Mouse (Mus musculus) limb, embryonic 15.5 days (tissue): ENCODE results near the gene Prkca. TPM values are rescaled to one million over a fixed set of nuclear protein-coding genes. Genes with fewer than 3 reads are reported as not detected.

Experiments used
- ATAC-seq: fragments of 200-750 bp; cut with Nextera tagmentation; 2 replicates; pipeline ENCODE4 v1.8.0; 2017; ENCODE audit warnings: low read depth, moderate TSS enrichment; ENCODE audit not compliant: insufficient number of reproducible peaks, low FRiP score, low TSS enrichment
- H3K27ac ChIP-seq: fragments of 300-500 bp; sonication (generic); 2 replicates; pipeline ENCODE4 v1.5.1; 2015; ENCODE audit warnings: moderate library complexity, mild to moderate bottlenecking, inconsistent platforms
- H3K27me3 ChIP-seq: fragments of 300-500 bp; sonication (generic); 2 replicates; pipeline ENCODE4 v1.6.1; 2015; ENCODE audit warnings: inconsistent platforms
- H3K36me3 ChIP-seq: fragments of 300-500 bp; sonication (generic); 2 replicates; pipeline ENCODE4 v1.6.1; 2015; ENCODE audit warnings: inconsistent platforms
- H3K4me1 ChIP-seq: fragments of 300-500 bp; sonication (generic); 2 replicates; pipeline ENCODE4 v1.6.1; 2015; ENCODE audit warnings: inconsistent platforms
- H3K4me2 ChIP-seq: fragments of 300-500 bp; sonication (generic); 2 replicates; pipeline ENCODE4 v1.6.1; 2015; ENCODE audit warnings: mild to moderate bottlenecking, inconsistent platforms
- H3K4me3 ChIP-seq: fragments of 300-500 bp; sonication (generic); 2 replicates; pipeline ENCODE4 v1.5.1; 2015; ENCODE audit warnings: mild to moderate bottlenecking, inconsistent platforms
- H3K9ac ChIP-seq: fragments of 300-500 bp; sonication (generic); 2 replicates; pipeline ENCODE4 v1.6.1; 2015; ENCODE audit warnings: inconsistent platforms
- H3K9me3 ChIP-seq: fragments of 300-500 bp; sonication (generic); 2 replicates; pipeline ENCODE4 v1.6.1; 2016; ENCODE audit warnings: inconsistent platforms
- WGBS: fragments of 180-500 bp; shearing (Covaris S2); methylation state at CpG from one replicate; pipeline ENCODE4 v1.1.7; 2015; 5-methylcytosine and 5-hydroxymethylcytosine counted together
- polyA plus RNA-seq: library from polyadenylated mRNA; unstranded; fragments of >200 nt; fragmentation: Nextera tagmentation; extraction: Ambion mirVana; gene quantifications from 2 replicates; pipeline ENCODE4 v1.2.1, GENCODE M21; 2015

The Prkca gene
- polyA plus RNA-seq, 1 experiment from 2014 or later, result 8.3 TPM

DNA sequence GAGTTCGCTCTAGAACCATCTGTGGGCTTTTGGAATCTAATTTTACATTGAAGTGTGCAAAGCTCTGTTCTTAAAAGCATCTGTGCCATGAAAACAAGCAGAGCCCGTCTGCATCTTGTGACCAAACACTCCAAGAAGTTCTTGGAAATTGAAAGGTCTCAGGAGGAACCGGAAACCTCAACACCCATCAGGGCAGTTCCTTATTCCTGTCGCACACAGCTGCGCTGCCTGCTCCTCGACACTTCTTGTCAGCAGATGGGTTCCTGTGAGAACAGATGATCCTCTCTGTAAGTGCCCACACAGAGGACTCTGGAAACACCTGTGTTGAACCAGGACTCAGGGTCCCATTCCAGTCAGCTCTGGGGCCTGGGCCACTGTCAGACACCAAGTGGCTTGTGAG is 120.6 kb downstream of the Prkca start:
- Histone ChIP-seq H3K4me1 (peaks cover 41% of the 10 kb centered on the region), H3K9me3 (no peaks in the 10 kb centered on the region)
- 63% methylated on average over 6 of the region's 6 CpGs for WGBS

DNA sequence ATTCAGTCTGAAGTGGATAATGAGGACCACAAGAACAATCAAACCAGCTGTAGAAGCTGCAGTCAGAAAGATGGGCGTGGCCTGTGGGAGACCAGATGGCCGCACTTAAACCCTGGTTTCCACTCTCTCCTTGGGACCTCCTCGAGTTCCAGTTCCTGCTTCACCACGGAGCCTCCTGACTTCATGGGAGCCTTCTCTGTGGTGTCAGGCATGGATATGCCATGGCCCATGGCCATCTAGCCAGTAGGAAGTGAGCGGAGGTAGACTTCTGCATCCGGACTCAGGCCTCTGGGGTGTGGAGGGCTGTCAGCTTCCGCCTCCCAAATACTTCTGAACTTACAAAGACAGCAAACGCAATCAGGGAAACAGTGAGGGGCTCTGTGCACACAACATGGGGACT is 121.1 kb downstream of the Prkca start:
- H3K9me3 ChIP-seq, result no peaks in the 10 kb centered on the region
- no peaks in the 10 kb centered on the region for H3K27me3 ChIP-seq
- ATAC-seq, result no peak
- H3K4me2 ChIP-seq, result no peak overlapping the region
- WGBS, result 56% methylated on average over 8 of the region's 8 CpGs
- no peak overlapping the region for H3K9ac ChIP-seq
- peaks cover 41% of the 10 kb centered on the region for H3K4me1 ChIP-seq
- H3K4me3 ChIP-seq, result no peak overlapping the region
- H3K27ac ChIP-seq, result peak overlapping the region; percentile 68
- no peaks in the 10 kb centered on the region for H3K36me3 ChIP-seq

More for the DNA sequence above, 120.6 kb downstream of the Prkca start:
- Histone ChIP-seq H3K9ac (no peak overlapping the region), H3K4me3 (no peak overlapping the region), H3K4me2 (no peak overlapping the region), H3K36me3 (no peaks in the 10 kb centered on the region), H3K27me3 (no peaks in the 10 kb centered on the region), H3K27ac (peak overlapping the region; percentile 68; the same call in 1 of the 2 replicates)
- ATAC-seq, result no peak

DNA sequence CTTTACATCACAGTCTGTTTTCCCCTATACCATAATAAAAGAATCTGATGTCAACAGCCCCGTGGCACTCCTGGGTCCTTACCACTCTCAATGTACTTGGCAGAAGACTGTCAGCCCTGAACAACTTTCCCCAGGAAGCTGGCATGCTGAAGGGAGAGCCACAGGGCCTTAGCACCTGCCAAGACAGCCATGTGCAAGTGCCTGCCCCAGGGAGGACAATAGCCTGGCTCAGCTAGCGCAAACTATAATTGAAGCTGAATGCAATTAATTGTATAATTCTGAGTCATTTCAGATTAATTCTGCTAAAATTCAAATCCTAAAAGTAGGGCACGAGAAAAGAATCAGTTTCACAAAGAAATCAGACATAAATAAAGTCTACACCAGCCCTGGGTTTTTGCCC is 121.7 kb downstream of the Prkca start:
- H3K27ac ChIP-seq, result peak overlapping the region; percentile 51; the same call in 1 of the 2 replicates
- no peak overlapping the region for H3K4me2 ChIP-seq
- 74% methylated on average over 3 of the region's 3 CpGs for WGBS
- H3K27me3 ChIP-seq, result no peaks in the 10 kb centered on the region
- H3K9ac ChIP-seq, result no peak overlapping the region
- H3K4me3 ChIP-seq, result no peak overlapping the region
- peaks cover 45% of the 10 kb centered on the region for H3K4me1 ChIP-seq
- H3K36me3 ChIP-seq, result no peaks in the 10 kb centered on the region
- ATAC-seq, result no peak
- no peaks in the 10 kb centered on the region for H3K9me3 ChIP-seq

DNA sequence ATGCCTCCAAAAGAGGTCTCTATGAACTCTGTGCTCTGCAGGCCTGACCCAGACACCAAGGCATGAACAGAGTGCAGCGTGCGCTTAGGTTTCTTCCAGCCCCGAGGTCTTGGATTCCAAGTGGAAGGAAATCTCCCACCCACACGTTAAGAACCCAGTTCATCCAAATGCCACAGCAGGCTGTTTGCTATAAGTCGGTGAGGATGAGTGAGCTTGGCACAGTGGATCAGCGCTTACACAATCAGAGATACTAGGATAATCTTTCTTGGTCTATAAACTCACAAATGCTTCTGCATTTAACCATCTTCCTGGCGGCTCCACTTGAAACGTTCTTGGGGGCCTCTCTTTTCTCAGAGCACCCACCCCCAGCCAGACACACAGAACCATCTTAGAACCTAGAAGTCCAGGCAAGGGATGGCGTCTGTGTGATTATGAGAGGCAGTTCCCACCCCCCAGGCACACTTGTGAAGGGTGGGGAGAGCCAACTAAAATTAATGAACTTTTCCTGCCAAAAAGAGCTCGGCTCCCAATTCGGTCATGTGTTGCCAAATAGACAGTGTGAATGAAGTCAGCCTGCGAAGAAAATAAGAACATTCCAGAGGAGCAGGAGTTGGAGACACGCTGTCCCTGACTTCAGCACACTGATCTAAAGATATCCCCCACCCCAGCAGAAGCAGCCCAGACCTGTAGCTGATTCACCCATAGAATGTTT is 122.4 kb downstream of the Prkca start:
- no peak overlapping the region for H3K4me2 ChIP-seq
- H3K4me3 ChIP-seq, result no peak overlapping the region
- H3K36me3 ChIP-seq, result no peaks in the 10 kb centered on the region
- H3K9me3 ChIP-seq, result no peaks in the 10 kb centered on the region
- peak overlapping the region; percentile 51 for H3K27ac ChIP-seq
- peak; percentile 40 for ATAC-seq
- H3K27me3 ChIP-seq, result no peaks in the 10 kb centered on the region
- WGBS, result 47% methylated on average over 13 of the region's 13 CpGs
- H3K4me1 ChIP-seq, result peaks cover 52% of the 10 kb centered on the region
- H3K9ac ChIP-seq, result no peak overlapping the region

DNA sequence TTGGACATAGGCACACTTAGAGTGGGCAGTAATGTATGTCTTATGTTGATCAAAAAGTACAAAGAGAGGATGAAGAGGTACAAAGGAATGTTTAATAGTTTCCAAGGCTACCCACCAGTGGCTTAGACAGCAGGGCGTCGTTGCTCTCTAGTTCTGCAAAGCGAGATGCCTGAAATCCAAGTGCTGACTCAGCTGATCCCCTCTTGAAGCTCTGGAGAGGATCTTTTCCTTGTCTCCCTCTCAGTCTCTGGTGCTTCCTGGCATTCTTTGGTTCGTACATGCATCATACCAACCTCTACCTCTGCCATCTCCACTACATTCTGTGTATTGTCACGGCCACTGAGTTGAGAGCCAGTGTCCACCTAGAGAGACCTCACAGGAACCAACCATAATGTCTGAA is 123.1 kb downstream of the Prkca start:
- peaks cover 59% of the 10 kb centered on the region for H3K4me1 ChIP-seq

DNA sequence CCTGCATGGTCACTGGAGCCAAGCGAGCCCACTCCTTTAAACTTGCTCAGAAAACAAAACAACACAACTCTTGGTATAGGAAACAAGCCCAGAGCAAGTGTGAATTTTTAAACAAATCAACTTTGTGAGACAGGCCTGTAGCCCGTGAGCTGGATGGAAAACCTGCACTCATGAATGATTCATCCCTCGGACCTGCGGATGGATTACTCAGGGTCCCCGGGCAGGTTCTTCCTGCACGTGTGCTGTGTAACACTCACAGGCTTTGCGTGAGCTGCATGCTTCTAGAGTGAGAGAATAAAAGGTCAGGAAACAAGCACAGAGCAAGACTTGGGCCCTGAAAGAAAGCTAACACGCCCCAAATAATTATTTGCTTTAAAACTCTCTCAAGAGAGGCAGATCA is 126.7 kb downstream of the Prkca start:
- WGBS, result 58% methylated on average over 8 of the region's 8 CpGs
- Histone ChIP-seq H3K9ac (no peak overlapping the region), H3K4me2 (no peak overlapping the region), H3K36me3 (no peaks in the 10 kb centered on the region), H3K27me3 (no peaks in the 10 kb centered on the region), H3K4me1 (peaks cover 48% of the 10 kb centered on the region), H3K9me3 (no peaks in the 10 kb centered on the region), H3K4me3 (no peak overlapping the region), H3K27ac (peak overlapping the region; percentile 82; the same call in 1 of the 2 replicates)
- ATAC-seq, result no peak

More for the DNA sequence above, 123.1 kb downstream of the Prkca start:
- H3K4me2 ChIP-seq, result no peak overlapping the region
- H3K9me3 ChIP-seq, result no peaks in the 10 kb centered on the region
- ATAC-seq, result no peak
- WGBS, result 88% methylated on average over 5 of the region's 5 CpGs
- H3K27me3 ChIP-seq, result no peaks in the 10 kb centered on the region
- H3K36me3 ChIP-seq, result no peaks in the 10 kb centered on the region
- H3K27ac ChIP-seq, result no peak overlapping the region
- H3K9ac ChIP-seq, result no peak overlapping the region
- H3K4me3 ChIP-seq, result no peak overlapping the region

DNA sequence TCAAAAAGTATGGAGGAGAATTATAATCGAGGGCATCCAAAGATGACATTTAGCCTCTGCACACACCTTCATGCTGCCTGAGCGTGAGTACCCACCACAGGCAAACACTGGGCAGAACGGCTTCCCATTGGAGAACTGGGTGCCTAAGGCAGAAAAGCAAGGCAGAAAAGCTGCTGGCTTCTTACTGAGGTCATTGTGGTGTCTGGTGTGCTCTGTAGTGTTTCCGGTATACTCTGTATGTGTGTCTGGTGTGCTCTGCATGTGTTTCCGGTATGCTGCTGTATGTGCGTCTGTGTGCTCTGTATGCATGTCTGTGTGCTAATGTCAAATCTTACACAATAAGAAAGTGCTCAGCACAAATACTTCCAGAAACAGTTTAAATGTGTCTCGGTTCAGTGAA is 127.7 kb downstream of the Prkca start:
- no peak overlapping the region for H3K9ac ChIP-seq
- H3K4me2 ChIP-seq, result no peak overlapping the region
- WGBS, result 64% methylated on average over 7 of the region's 7 CpGs
- ATAC-seq, result no peak
- peak overlapping the region; percentile 82 for H3K27ac ChIP-seq
- H3K4me3 ChIP-seq, result no peak overlapping the region
- no peaks in the 10 kb centered on the region for H3K36me3 ChIP-seq
- H3K4me1 ChIP-seq, result peaks cover 48% of the 10 kb centered on the region
- no peaks in the 10 kb centered on the region for H3K9me3 ChIP-seq
- H3K27me3 ChIP-seq, result no peaks in the 10 kb centered on the region

DNA sequence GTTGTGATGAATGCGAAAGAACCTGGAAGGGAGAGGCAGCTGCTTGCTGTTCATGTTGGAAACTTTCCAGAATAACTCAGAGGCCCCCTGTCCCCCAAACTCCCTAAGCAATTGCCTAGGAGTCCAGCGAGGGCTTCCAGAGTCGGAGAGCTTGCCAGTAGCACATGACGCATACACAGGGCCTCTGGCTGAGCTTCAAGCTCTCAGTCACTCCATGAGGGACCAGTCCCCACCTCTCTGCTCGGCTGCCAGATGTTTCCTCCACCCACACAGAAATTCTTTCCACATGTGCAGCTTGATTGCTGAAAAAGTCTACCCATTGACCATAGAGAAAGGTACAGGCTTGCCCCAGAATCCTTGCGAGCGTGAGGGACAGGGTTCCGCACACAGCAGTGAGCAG is 128.3 kb downstream of the Prkca start:
- H3K36me3 ChIP-seq, result no peaks in the 10 kb centered on the region
- no peak overlapping the region for H3K9ac ChIP-seq
- H3K27ac ChIP-seq, result peak overlapping the region; percentile 82
- 13% methylated on average over 8 of the region's 8 CpGs for WGBS
- no peaks in the 10 kb centered on the region for H3K9me3 ChIP-seq
- H3K4me2 ChIP-seq, result peak overlapping the region; percentile 31
- ATAC-seq, result peak; percentile 90
- H3K4me3 ChIP-seq, result no peak overlapping the region
- H3K4me1 ChIP-seq, result peaks cover 44% of the 10 kb centered on the region
- H3K27me3 ChIP-seq, result no peaks in the 10 kb centered on the region

DNA sequence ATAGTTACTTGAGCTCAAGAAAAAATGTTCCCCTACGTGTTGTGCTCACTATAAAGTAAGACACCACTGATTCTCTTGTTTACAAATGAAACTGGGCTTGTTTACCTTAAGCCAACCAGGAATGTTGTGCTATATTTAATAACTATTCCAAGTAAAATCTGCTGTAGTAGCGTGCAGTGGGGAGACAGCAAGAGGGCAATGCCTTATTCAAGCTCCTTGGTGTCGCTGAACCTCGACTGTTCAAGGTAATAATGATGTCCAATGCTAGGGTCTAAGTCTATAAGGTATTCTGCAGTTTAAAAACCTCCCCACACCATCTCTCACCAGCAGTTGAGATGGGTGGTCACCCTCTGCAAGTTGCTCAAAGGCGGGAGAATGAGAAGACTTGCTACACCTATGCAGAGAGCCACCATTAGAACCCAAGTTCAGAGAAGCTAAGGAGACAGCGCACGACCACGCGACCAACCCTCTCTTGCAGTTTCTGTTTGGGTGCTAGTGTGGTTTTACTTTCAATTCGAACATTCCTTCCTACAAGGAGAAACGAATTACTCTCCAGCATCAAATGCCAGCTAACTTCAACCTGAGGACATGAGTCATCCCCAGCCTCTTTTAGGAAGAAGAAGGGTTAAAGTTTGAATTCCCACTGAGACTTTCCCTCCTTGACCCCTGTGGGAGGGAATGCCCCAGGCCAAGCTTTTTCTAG is 129.1 kb downstream of the Prkca start:
- H3K4me2 ChIP-seq, result peak overlapping the region; percentile 31; the same call in 1 of the 2 replicates
- H3K9ac ChIP-seq, result no peak overlapping the region
- H3K27ac ChIP-seq, result peak overlapping the region; percentile 82

DNA sequence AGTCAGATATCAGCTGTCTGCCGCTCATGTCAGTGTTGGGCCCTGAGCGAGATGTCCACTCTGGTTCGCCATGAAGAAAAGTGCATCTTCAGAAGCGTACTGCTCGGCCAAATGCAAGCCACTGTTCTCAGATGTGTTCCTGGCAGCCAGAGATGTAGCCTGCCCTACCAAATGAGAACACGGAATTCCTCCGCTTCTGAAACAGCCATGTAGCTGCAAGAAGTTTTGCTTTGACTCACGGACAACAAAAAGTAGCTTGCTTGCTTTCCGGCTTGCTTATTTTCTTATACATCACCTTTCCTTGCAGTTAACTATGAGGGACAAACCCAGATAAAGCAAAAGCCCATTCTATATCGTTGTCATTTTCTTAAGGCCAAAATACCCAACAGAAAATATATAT is 129.9 kb downstream of the Prkca start:
- H3K27me3 ChIP-seq, result no peaks in the 10 kb centered on the region
- peaks cover 49% of the 10 kb centered on the region for H3K4me1 ChIP-seq
- H3K27ac ChIP-seq, result no peak overlapping the region

More for the DNA sequence above, 129.1 kb downstream of the Prkca start:
- H3K27me3 ChIP-seq, result no peaks in the 10 kb centered on the region
- no peaks in the 10 kb centered on the region for H3K9me3 ChIP-seq
- no peaks in the 10 kb centered on the region for H3K36me3 ChIP-seq
- WGBS, result 70% methylated on average over 11 of the region's 11 CpGs
- H3K4me1 ChIP-seq, result peaks cover 46% of the 10 kb centered on the region
- ATAC-seq, result no peak
- H3K4me3 ChIP-seq, result no peak overlapping the region

DNA sequence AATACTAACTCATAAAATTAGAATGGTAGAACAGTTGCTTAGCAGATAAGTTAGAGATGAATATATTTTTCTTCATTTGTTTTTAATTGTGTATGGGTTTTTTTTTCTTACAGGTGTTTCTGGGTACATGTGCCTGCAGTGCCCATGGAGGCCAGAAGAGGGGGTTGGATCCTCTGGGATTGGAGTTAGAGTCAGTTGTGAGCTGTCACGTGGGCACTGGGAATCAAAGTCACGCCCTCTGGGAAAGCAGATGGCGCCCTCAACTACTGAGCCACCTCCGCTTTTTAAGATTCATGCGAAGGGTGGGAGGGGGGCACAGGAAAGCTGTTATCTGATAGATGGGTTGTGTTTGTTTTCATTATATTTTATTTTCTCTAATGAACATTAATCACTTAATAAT is 131.1 kb downstream of the Prkca start:
- H3K4me3 ChIP-seq, result no peak overlapping the region
- no peak overlapping the region for H3K4me2 ChIP-seq
- no peaks in the 10 kb centered on the region for H3K9me3 ChIP-seq
- H3K27me3 ChIP-seq, result no peaks in the 10 kb centered on the region
- H3K9ac ChIP-seq, result no peak overlapping the region
- H3K27ac ChIP-seq, result no peak overlapping the region
- ATAC-seq, result no peak
- WGBS, result 91% methylated on average over 5 of the region's 5 CpGs
- no peaks in the 10 kb centered on the region for H3K36me3 ChIP-seq
- H3K4me1 ChIP-seq, result peaks cover 49% of the 10 kb centered on the region

More for the DNA sequence above, 129.9 kb downstream of the Prkca start:
- no peak overlapping the region for H3K4me3 ChIP-seq
- no peak overlapping the region for H3K4me2 ChIP-seq
- no peak overlapping the region for H3K9ac ChIP-seq
- no peak for ATAC-seq
- no peaks in the 10 kb centered on the region for H3K36me3 ChIP-seq
- WGBS, result 89% methylated on average over 10 of the region's 10 CpGs
- H3K9me3 ChIP-seq, result no peaks in the 10 kb centered on the region

DNA sequence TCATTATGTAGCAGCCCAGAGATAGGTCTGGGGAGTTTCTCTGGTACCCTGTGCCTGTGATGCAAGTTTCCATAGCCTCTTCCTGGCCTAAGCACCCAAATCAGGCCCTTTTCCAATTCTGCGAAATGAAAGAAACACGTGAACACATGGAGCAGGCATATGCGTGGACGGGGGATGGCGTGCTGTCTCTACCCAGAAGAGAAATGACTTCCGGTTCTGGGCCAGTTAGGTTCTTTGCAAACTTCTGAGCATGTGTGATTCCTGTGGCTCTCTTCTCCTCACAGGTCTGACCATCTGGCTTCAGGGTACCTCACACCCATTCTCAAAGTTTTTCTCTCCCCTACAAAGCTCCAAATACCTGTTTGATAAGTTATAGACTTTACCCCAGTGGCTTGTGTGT is 131.7 kb downstream of the Prkca start:
- H3K27me3 ChIP-seq, result no peaks in the 10 kb centered on the region
- peaks cover 46% of the 10 kb centered on the region for H3K4me1 ChIP-seq
- H3K9me3 ChIP-seq, result no peaks in the 10 kb centered on the region
- H3K27ac ChIP-seq, result no peak overlapping the region
- no peak for ATAC-seq
- H3K4me3 ChIP-seq, result no peak overlapping the region
- H3K9ac ChIP-seq, result no peak overlapping the region
- no peaks in the 10 kb centered on the region for H3K36me3 ChIP-seq
- H3K4me2 ChIP-seq, result no peak overlapping the region
- whole genome bisulfite sequencing, result 79% methylated on average over 6 of the region's 6 CpGs
